Mouse (Mus musculus) ES-Bruce4 (cell line): ENCODE measurements around the gene Rasa4.

Source experiments
- CTCF ChIP-seq: IDR thresholded peaks from one replicate; pipeline ENCODE4 v1.8.1; 2011; ENCODE audit warnings: low read depth, low read length
- EP300 ChIP-seq: IDR thresholded peaks from 2 replicates; pipeline ENCODE4 v1.6.1; 2011; ENCODE audit warnings: low read depth, low read length; ENCODE audit not compliant: insufficient read depth
- POLR2A ChIP-seq: IDR thresholded peaks from one replicate; pipeline ENCODE4 v1.8.1; 2011; ENCODE audit warnings: low read length; ENCODE audit not compliant: insufficient read depth

DNA sequence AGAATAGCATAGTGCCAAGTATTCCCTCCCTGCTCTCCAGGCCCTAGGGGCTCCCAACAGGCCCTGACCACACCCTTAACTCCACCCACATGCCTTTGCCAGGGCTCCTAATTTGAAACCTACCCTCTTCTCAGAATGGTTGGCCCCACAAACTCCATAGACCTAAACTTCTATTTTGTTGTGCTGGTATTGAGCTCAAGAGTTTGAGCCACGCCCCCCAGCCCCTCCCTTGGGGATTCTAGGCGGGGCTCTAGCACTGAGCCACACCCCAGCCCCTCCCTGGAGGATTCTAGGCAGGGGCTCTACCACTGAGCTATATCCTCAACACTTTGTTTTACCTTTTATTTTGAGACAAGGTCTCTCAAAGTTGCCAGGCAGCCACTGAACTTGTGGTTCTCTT, 42.5 kb upstream of the Rasa4 start:
- TF ChIP-seq CTCF (no peak), POLR2A (no peak), EP300 (no peak)
